Mouse (Mus musculus) erythroblast, embryonic 14.5 days (primary cell): Measurements from ENCODE around the gene AI593442. TPM values are rescaled to one million over a fixed set of nuclear protein-coding genes. Genes with fewer than 3 reads are reported as not detected.

ENCODE experiments used
- H3K27me3 ChIP-seq: 2 replicates; pipeline ENCODE4 v1.6.1; 2012; ENCODE audit warnings: inconsistent platforms; ENCODE audit not compliant: control insufficient read depth
- H3K36me3 ChIP-seq: 2 replicates; pipeline ENCODE4 v1.6.1; 2012; ENCODE audit warnings: mild to moderate bottlenecking, inconsistent platforms; ENCODE audit not compliant: control insufficient read depth
- H3K4me1 ChIP-seq: 2 replicates; pipeline ENCODE4 v1.6.1; 2012; ENCODE audit warnings: inconsistent platforms; ENCODE audit not compliant: control insufficient read depth
- H3K4me3 ChIP-seq: replicated peaks from 2 replicates; pipeline ENCODE3; 2012; ENCODE audit warnings: moderate library complexity, mild to moderate bottlenecking, inconsistent platforms
- H3K9me3 ChIP-seq: 2 replicates; pipeline ENCODE4 v1.6.1; 2012; ENCODE audit warnings: low read length, inconsistent platforms, mixed read lengths; ENCODE audit not compliant: control insufficient read depth
- GATA1 ChIP-seq: IDR thresholded peaks from 2 replicates; pipeline ENCODE4 v1.6.1; 2012; ENCODE audit warnings: low read length, inconsistent platforms, mixed read lengths
- TAL1 ChIP-seq: IDR thresholded peaks from 3 replicates; pipeline ENCODE4 v1.6.1; 2012; ENCODE audit warnings: low read length, inconsistent platforms, mixed read lengths
- polyA plus RNA-seq: library from polyadenylated mRNA; stranded (reverse); fragments of >175 nt; gene quantifications from 2 replicates; pipeline ENCODE4 v1.2.3, GENCODE M21; 2012

AI593442 gene
- polyA plus RNA-seq, 1 experiment = 0.01 TPM

DNA sequence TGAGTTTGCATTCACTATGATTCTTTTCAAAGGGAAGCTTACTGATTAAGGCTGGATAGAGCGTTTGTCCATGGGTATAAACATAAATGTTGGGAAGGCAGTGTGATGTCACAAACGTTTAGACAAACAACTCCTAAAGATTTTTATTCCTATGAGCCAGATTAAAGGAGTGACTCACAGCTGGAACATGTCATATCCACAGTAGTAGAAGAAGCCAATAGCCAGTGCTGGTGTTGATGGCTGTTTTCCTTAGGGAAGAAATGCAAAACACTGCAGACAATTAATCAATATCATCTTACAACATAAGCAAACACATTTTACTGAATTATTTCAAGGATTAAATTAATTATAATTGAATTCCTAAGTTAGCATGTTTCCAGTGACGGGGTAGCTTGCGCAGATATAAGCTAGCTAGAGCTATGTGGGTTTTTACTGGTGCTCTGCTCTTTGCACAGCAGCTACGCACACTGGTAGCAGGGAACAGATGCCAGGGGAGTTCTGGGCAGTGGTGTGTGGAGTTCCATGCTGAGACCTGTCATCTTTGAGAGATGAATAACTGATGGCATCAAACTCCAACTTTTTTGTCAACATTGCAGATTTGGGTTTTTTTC is 29.1 kb downstream of the AI593442 start:
- TF ChIP-seq GATA1 (no peak), TAL1 (no peak)
- Histone ChIP-seq H3K9me3 (no peaks in the 10 kb centered on the region), H3K36me3 (no peaks in the 10 kb centered on the region), H3K4me1 (no peaks in the 10 kb centered on the region), H3K27me3 (no peaks in the 10 kb centered on the region), H3K4me3 (no peak overlapping the region)

DNA sequence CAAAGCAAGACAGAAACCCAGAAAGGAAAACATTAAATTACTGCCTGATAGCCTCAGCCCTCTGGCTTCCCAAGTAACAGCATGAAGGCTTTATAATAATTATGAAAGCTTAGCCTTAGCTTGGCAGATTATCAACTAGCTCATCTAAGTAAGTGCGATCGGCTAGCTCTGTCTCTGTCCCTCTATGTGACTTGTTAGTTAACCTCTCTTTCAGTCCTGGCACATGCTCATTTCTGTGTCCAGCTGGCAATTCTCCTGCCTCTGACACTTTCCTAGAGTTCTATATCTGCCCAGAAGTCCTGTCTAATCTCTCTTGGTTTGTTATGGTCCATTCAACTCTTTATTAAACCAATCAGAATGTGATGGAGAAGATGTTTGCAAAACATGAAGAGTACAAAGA is 34.3 kb downstream of the AI593442 start:
- H3K4me3 ChIP-seq = no peak overlapping the region
- H3K27me3 ChIP-seq = no peaks in the 10 kb centered on the region
- H3K9me3 ChIP-seq = no peaks in the 10 kb centered on the region
- H3K4me1 ChIP-seq = no peaks in the 10 kb centered on the region
- no peak for TF ChIP-seq GATA1
- TF ChIP-seq TAL1 = no peak
- H3K36me3 ChIP-seq = no peaks in the 10 kb centered on the region

DNA sequence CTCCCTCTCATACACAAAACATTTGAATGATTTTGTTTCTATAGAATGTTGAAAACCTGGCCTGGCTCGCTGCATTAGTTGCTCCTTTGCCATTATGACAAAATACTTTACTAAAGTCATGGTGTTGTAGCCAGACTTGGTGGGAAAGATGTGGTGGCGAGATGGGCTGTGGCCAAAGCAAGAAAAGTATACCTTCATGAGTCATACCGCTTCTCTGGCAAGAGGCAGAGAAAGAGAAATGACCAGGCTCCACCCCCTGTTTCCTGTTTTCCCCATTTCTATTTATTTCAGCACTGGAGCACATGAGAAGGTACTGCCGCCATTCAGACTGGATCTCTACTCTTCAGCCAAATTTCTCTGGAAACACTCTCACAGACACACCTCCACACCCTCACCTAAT is 35.0 kb downstream of the AI593442 start:
- TF ChIP-seq GATA1 (no peak), TAL1 (no peak)
- Histone ChIP-seq H3K9me3 (no peaks in the 10 kb centered on the region), H3K36me3 (no peaks in the 10 kb centered on the region), H3K4me1 (no peaks in the 10 kb centered on the region), H3K27me3 (no peaks in the 10 kb centered on the region), H3K4me3 (no peak overlapping the region)

DNA sequence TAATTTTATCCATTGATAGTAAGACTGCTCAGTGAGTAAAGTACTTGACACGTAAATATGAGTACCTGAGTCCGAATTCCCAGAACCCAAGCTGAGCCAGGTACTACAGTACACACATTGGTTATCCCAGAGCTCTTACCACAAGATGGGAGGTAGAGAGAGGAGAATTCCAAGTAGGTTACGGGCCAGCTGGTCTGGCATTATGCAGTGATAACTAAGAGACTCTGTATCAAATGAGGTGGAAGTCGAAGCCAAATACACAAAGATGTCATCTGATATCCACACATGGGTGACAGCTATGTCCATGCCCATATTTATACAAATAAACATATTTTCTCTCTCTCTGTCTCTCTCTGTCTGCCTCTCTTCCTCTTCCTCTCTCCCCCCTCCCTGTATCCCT is 35.4 kb downstream of the AI593442 start:
- no peak for TF ChIP-seq GATA1
- TF ChIP-seq TAL1 = no peak
- Histone ChIP-seq H3K4me1 (no peaks in the 10 kb centered on the region), H3K9me3 (no peaks in the 10 kb centered on the region), H3K4me3 (no peak overlapping the region), H3K27me3 (no peaks in the 10 kb centered on the region), H3K36me3 (no peaks in the 10 kb centered on the region)

DNA sequence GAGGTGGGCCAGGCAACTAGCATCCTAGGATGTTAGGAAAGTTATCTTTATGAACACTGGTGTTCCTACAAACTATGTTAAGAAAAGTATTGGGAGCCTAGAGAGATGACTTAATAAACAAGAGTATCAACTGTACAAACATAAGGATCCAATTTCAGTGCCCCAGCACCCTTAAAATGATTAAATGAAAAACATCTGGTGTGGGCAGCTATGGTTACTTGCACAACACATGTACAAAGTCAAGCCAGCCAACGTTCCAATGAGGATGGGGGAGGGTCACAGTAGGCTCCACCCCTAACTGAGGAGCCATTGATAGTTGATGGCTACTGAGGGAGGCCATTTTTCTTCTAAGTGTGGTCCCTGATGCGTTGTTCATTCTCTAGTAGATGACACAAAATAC is 43.6 kb downstream of the AI593442 start:
- Histone ChIP-seq H3K4me1 (no peaks in the 10 kb centered on the region), H3K9me3 (no peaks in the 10 kb centered on the region), H3K36me3 (no peaks in the 10 kb centered on the region), H3K27me3 (no peaks in the 10 kb centered on the region), H3K4me3 (no peak overlapping the region)
- TF ChIP-seq TAL1 (no peak), GATA1 (no peak)

DNA sequence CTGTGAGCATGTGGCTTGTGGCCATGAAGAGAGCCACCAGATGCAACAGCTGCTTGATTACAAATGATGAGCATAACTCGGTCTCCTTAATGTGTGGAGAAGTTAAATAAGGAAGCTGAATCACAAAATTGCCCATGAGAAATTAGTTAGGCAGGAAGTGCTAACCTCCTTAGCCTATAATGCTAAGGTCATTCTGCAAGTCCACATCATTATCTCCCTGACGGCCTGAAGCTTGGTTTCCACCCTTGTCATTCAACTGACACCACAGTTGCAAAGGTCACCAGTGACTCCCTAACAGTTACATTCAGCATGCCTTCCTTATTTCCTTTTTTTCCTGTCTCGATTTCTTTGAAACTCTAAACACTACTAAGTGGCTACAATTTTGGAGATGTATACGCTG is 55.7 kb downstream of the AI593442 start:
- Histone ChIP-seq H3K9me3 (no peaks in the 10 kb centered on the region), H3K4me3 (no peak overlapping the region), H3K36me3 (no peaks in the 10 kb centered on the region), H3K27me3 (no peaks in the 10 kb centered on the region), H3K4me1 (no peaks in the 10 kb centered on the region)
- no peak for TF ChIP-seq GATA1
- TF ChIP-seq TAL1 = no peak
